Mouse (Mus musculus) lung, embryonic 15.5 days (tissue): Measurements from ENCODE around the gene D630039A03Rik. TPM values are rescaled to one million over a fixed set of nuclear protein-coding genes. Genes with fewer than 3 reads are reported as not detected.

ENCODE experiments used
- ATAC-seq: fragments of 200-750 bp; cut with Nextera tagmentation; 2 replicates; pipeline ENCODE4 v1.8.0; 2017; ENCODE audit warnings: moderate number of reproducible peaks, borderline replicate concordance; ENCODE audit not compliant: low FRiP score, low TSS enrichment; ENCODE audit errors: extremely low read depth
- H3K27ac ChIP-seq: fragments of 300-500 bp; sonication (generic); 2 replicates; pipeline ENCODE4 v1.5.1; 2015; ENCODE audit warnings: moderate library complexity, mild to moderate bottlenecking, inconsistent platforms
- H3K27me3 ChIP-seq: fragments of 300-500 bp; sonication (generic); 2 replicates; pipeline ENCODE4 v1.6.1; 2015; ENCODE audit warnings: inconsistent platforms
- H3K36me3 ChIP-seq: fragments of 300-500 bp; sonication (generic); 2 replicates; pipeline ENCODE4 v1.6.1; 2015; ENCODE audit warnings: inconsistent platforms
- H3K4me1 ChIP-seq: fragments of 300-500 bp; sonication (generic); 2 replicates; pipeline ENCODE4 v1.6.1; 2015; ENCODE audit warnings: inconsistent platforms
- H3K4me2 ChIP-seq: fragments of 300-500 bp; sonication (generic); 2 replicates; pipeline ENCODE4 v1.6.1; 2015; ENCODE audit warnings: inconsistent platforms, mild to moderate bottlenecking, moderate library complexity
- H3K4me3 ChIP-seq: fragments of 300-500 bp; sonication (generic); 2 replicates; pipeline ENCODE4 v1.5.1; 2015; ENCODE audit warnings: mild to moderate bottlenecking, inconsistent platforms
- H3K9ac ChIP-seq: fragments of 300-500 bp; sonication (generic); 2 replicates; pipeline ENCODE4 v1.6.1; 2015; ENCODE audit warnings: inconsistent platforms
- H3K9me3 ChIP-seq: fragments of 300-500 bp; sonication (generic); 2 replicates; pipeline ENCODE4 v1.6.1; 2016; ENCODE audit warnings: inconsistent platforms
- WGBS: fragments of 180-500 bp; shearing (Covaris S2); methylation state at CpG from one replicate; pipeline ENCODE4 v1.1.7; 2015; 5-methylcytosine and 5-hydroxymethylcytosine counted together
- polyA plus RNA-seq: library from polyadenylated mRNA; unstranded; fragments of >200 nt; fragmentation: Nextera tagmentation; extraction: Ambion mirVana; gene quantifications from 2 replicates; pipeline ENCODE4 v1.2.1, GENCODE M21; 2015

Gene D630039A03Rik
- polyA plus RNA-seq, 1 experiment from 2014 or later = 2.7 TPM

DNA sequence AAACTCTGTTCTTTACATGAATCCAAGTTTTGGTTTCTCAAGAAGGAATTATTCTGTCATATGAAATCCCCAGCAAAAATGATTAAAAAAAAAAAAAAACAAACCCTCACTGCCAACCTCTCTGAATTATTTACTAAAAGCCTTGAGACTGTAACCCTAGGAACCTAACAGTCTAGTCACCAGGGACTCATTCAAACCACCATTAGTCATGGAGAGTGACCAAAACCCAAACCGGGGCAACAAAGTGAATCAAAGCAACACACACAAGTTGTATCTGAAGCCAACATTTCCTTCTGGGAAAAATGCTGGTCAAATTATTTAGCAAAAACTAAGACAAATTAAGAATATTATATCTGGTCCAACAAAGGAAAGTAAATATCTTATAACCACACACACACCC, 36.8 kb upstream of the D630039A03Rik start:
- H3K27me3 ChIP-seq = no peaks in the 10 kb centered on the region

DNA sequence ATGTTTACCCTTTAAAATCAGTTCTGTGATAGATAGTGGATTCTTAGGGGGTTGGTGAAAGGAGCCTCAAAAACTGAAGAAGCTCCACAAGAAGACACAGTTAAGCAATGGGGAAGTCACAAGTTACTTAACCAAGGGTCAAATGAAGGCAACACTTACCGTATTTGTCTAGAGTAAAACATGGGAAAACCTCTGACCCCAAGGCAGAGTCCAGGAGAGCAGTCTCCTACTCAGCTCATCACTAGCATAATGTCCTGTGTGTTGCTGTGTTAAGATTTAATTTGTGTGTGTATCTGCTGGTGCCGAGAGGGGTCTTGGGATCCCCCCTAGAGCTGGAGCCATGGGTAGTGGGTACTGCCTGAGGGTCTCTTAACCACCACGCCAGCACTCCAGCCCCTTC, 36.3 kb upstream of the D630039A03Rik start:
- Histone ChIP-seq H3K27me3 (no peaks in the 10 kb centered on the region), H3K9ac (no peak overlapping the region), H3K4me3 (no peak overlapping the region), H3K4me1 (peaks cover 24% of the 10 kb centered on the region), H3K9me3 (no peaks in the 10 kb centered on the region), H3K4me2 (no peak overlapping the region), H3K36me3 (peaks cover 51% of the 10 kb centered on the region), H3K27ac (no peak overlapping the region)
- no peak for ATAC-seq
- WGBS = 92% methylated on average over 3 of the region's 3 CpGs

More for the DNA sequence above, 36.8 kb upstream of the D630039A03Rik start:
- Histone ChIP-seq H3K36me3 (peaks cover 46% of the 10 kb centered on the region), H3K9ac (no peak overlapping the region), H3K4me2 (no peak overlapping the region), H3K9me3 (no peaks in the 10 kb centered on the region), H3K27ac (no peak overlapping the region), H3K4me1 (peaks cover 29% of the 10 kb centered on the region), H3K4me3 (no peak overlapping the region)
- no peak for ATAC-seq
- WGBS = 86% methylated on average over 1 of the region's 1 CpGs

- ATAC-seq = no peak
- Histone ChIP-seq H3K4me3 (no peak overlapping the region), H3K27me3 (no peaks in the 10 kb centered on the region), H3K9ac (no peak overlapping the region), H3K36me3 (peaks cover 72% of the 10 kb centered on the region), H3K27ac (no peak overlapping the region), H3K4me1 (peaks cover 15% of the 10 kb centered on the region), H3K9me3 (no peaks in the 10 kb centered on the region), H3K4me2 (no peak overlapping the region)
- 92% methylated on average over 6 of the region's 6 CpGs for WGBS
These were observed 33.8 kb upstream of the D630039A03Rik start for GRCm38 (mm10) chr4:57949866-57950265.

- Histone ChIP-seq H3K4me1 (no peaks in the 10 kb centered on the region), H3K27ac (no peak overlapping the region), H3K4me3 (no peak overlapping the region), H3K9me3 (no peaks in the 10 kb centered on the region), H3K27me3 (no peaks in the 10 kb centered on the region), H3K4me2 (no peak overlapping the region), H3K9ac (no peak overlapping the region), H3K36me3 (peaks cover 92% of the 10 kb centered on the region)
- no peak for ATAC-seq
- 92% methylated on average over 4 of the region's 4 CpGs for WGBS
These were observed 31.4 kb upstream of the D630039A03Rik start for GRCm38 (mm10) chr4:57947476-57947875.

GRCm38 (mm10) chr4:57947036-57947435, 30.9 kb upstream of the D630039A03Rik start:
- Histone ChIP-seq H3K36me3 (peaks cover 87% of the 10 kb centered on the region), H3K9me3 (no peaks in the 10 kb centered on the region), H3K27me3 (no peaks in the 10 kb centered on the region), H3K4me3 (no peak overlapping the region), H3K4me1 (no peaks in the 10 kb centered on the region), H3K9ac (no peak overlapping the region), H3K27ac (no peak overlapping the region), H3K4me2 (no peak overlapping the region)
- no peak for ATAC-seq
- 73% methylated on average over 10 of the region's 10 CpGs for WGBS

- Histone ChIP-seq H3K4me2 (no peak overlapping the region), H3K9ac (no peak overlapping the region), H3K27ac (no peak overlapping the region), H3K36me3 (peaks cover 46% of the 10 kb centered on the region), H3K4me3 (no peak overlapping the region), H3K27me3 (no peaks in the 10 kb centered on the region), H3K4me1 (no peaks in the 10 kb centered on the region), H3K9me3 (no peaks in the 10 kb centered on the region)
- 97% methylated on average over 2 of the region's 2 CpGs for WGBS
- no peak for ATAC-seq
These were observed 26.8 kb upstream of the D630039A03Rik start for GRCm38 (mm10) chr4:57942892-57943291.

GRCm38 (mm10) chr4:57940631-57941030, 24.5 kb upstream of the D630039A03Rik start:
- no peak overlapping the region for H3K4me3 ChIP-seq
- H3K9me3 ChIP-seq = no peaks in the 10 kb centered on the region
- ATAC-seq = no peak
- WGBS = 78% methylated on average over 4 of the region's 4 CpGs
- H3K4me2 ChIP-seq = no peak overlapping the region
- H3K9ac ChIP-seq = no peak overlapping the region
- H3K4me1 ChIP-seq = no peaks in the 10 kb centered on the region
- no peaks in the 10 kb centered on the region for H3K27me3 ChIP-seq
- peaks cover 28% of the 10 kb centered on the region for H3K36me3 ChIP-seq
- H3K27ac ChIP-seq = no peak overlapping the region

DNA sequence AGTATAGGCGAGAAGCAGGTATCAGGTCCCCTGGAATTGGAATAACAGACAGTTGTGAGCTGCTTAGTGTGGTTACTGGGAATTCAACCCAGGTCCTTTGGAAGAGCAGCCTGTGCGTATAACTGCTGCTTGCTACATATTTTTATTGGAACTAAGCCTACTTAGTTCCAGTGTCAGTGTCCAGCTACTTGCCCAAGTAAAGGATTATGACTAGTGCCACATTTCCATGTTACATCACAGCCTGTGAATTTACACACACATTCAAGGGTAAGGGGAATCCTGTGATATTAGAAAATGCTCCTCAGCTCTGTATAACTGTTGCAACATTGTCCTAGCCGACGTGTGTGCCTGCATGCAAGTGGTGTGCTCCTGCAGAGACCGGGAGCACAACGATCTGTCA, 21.2 kb upstream of the D630039A03Rik start:
- Histone ChIP-seq H3K27ac (no peak overlapping the region), H3K36me3 (no peaks in the 10 kb centered on the region), H3K27me3 (no peaks in the 10 kb centered on the region), H3K9ac (no peak overlapping the region), H3K4me1 (no peaks in the 10 kb centered on the region), H3K4me3 (no peak overlapping the region), H3K4me2 (no peak overlapping the region), H3K9me3 (no peaks in the 10 kb centered on the region)
- WGBS = 73% methylated on average over 6 of the region's 6 CpGs
- ATAC-seq = no peak

DNA sequence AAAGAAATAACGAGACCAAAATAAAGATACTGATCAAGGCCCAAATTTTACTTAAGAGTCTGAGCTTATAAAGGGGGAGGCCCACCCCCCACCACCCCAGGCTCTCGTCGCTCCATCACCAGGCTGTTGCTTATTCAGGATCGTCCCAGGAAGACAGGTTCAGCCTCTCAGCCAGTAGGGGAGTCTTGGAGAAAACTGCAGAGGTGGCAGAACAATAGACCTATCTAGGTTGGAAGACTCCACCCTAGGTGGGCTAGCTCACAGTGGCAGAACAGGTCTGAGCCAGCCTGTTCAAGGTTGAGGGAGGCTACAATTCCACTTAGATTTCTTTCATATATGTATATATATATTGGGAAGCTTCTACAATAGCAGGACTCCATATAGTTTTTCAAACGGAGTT, 18.1 kb upstream of the D630039A03Rik start:
- no peaks in the 10 kb centered on the region for H3K27me3 ChIP-seq
- H3K4me2 ChIP-seq = no peak overlapping the region
- H3K36me3 ChIP-seq = no peaks in the 10 kb centered on the region
- no peak for ATAC-seq
- no peaks in the 10 kb centered on the region for H3K4me1 ChIP-seq
- no peak overlapping the region for H3K27ac ChIP-seq
- WGBS = 71% methylated on average over 5 of the region's 5 CpGs
- no peak overlapping the region for H3K9ac ChIP-seq
- H3K4me3 ChIP-seq = no peak overlapping the region
- H3K9me3 ChIP-seq = no peaks in the 10 kb centered on the region

GRCm38 (mm10) chr4:57930559-57931170, 14.6 kb upstream of the D630039A03Rik start:
- Histone ChIP-seq H3K4me2 (no peak overlapping the region), H3K4me3 (no peak overlapping the region), H3K9ac (no peak overlapping the region), H3K27me3 (no peaks in the 10 kb centered on the region), H3K27ac (no peak overlapping the region), H3K36me3 (no peaks in the 10 kb centered on the region), H3K4me1 (no peaks in the 10 kb centered on the region), H3K9me3 (no peaks in the 10 kb centered on the region)
- ATAC-seq = no peak
- WGBS = 50% methylated on average over 5 of the region's 5 CpGs

- Histone ChIP-seq H3K27me3 (no peaks in the 10 kb centered on the region), H3K36me3 (no peaks in the 10 kb centered on the region), H3K4me3 (no peak overlapping the region), H3K9ac (no peak overlapping the region), H3K4me2 (no peak overlapping the region), H3K4me1 (peaks cover 5% of the 10 kb centered on the region; the same call in 1 of the 2 replicates), H3K9me3 (no peaks in the 10 kb centered on the region), H3K27ac (no peak overlapping the region)
- ATAC-seq = no peak
- 22% methylated on average over 3 of the region's 3 CpGs for WGBS
These were observed 11.5 kb upstream of the D630039A03Rik start for GRCm38 (mm10) chr4:57927464-57928205.

GRCm38 (mm10) chr4:57924556-57925071, 8.5 kb upstream of the D630039A03Rik start:
- Histone ChIP-seq H3K9ac (no peak overlapping the region), H3K9me3 (no peaks in the 10 kb centered on the region), H3K27ac (no peak overlapping the region), H3K27me3 (no peaks in the 10 kb centered on the region), H3K36me3 (no peaks in the 10 kb centered on the region), H3K4me1 (peaks cover 16% of the 10 kb centered on the region), H3K4me3 (no peak overlapping the region), H3K4me2 (no peak overlapping the region)
- 67% methylated on average over 6 of the region's 6 CpGs for whole genome bisulfite sequencing
- no peak for ATAC-seq
